Mouse (Mus musculus) intestine, embryonic 16.5 days (tissue): ENCODE results near the gene Hist1h2bk. TPM values are rescaled to one million over a fixed set of nuclear protein-coding genes. Genes with fewer than 3 reads are reported as not detected.

ENCODE experiments used
- ATAC-seq: fragments of 200-750 bp; cut with Nextera tagmentation; 2 replicates; pipeline ENCODE4 v1.8.0; 2017; ENCODE audit warnings: moderate TSS enrichment, moderate library complexity
- H3K27ac ChIP-seq: fragments of 300-500 bp; sonication (generic); 2 replicates; pipeline ENCODE4 v1.5.1; 2014; ENCODE audit warnings: mild to moderate bottlenecking, low read length
- H3K27me3 ChIP-seq: fragments of 300-500 bp; sonication (generic); replicated peaks from 2 replicates; pipeline ENCODE4 v1.6.1; 2014; ENCODE audit warnings: low read length, control low read depth, mixed read lengths; ENCODE audit not compliant: control insufficient read depth, insufficient read depth
- H3K36me3 ChIP-seq: fragments of 300-500 bp; sonication (generic); 2 replicates; pipeline ENCODE4 v1.6.1; 2014; ENCODE audit warnings: low read length, control low read depth; ENCODE audit not compliant: control insufficient read depth, insufficient read depth
- H3K4me1 ChIP-seq: fragments of 300-500 bp; sonication (generic); 2 replicates; pipeline ENCODE4 v1.6.1; 2014; ENCODE audit warnings: low read length, control low read depth, mixed read lengths; ENCODE audit not compliant: control insufficient read depth, insufficient read depth
- H3K4me2 ChIP-seq: fragments of 300-500 bp; sonication (generic); 2 replicates; pipeline ENCODE4 v1.6.1; 2014; ENCODE audit warnings: low read depth, low read length, control low read depth
- H3K4me3 ChIP-seq: fragments of 300-500 bp; sonication (generic); 2 replicates; pipeline ENCODE4 v1.5.1; 2014; ENCODE audit warnings: mild to moderate bottlenecking, low read length
- H3K9ac ChIP-seq: fragments of 300-500 bp; sonication (generic); 2 replicates; pipeline ENCODE4 v1.6.1; 2014; ENCODE audit warnings: low read depth, low read length
- H3K9me3 ChIP-seq: fragments of 300-500 bp; sonication (generic); 2 replicates; pipeline ENCODE4 v1.6.1; 2016; ENCODE audit warnings: low read length, control low read depth; ENCODE audit not compliant: control insufficient read depth
- WGBS: fragments of 180-500 bp; shearing (Covaris S2); extraction: QIAGEN DNeasy Blood & Tissue Kit; methylation state at CpG from one replicate; pipeline ENCODE4 v1.1.7; 2014; 5-methylcytosine and 5-hydroxymethylcytosine counted together
- polyA plus RNA-seq: library from polyadenylated mRNA; unstranded; fragments of >200 nt; fragmentation: Nextera tagmentation; extraction: Ambion mirVana; gene quantifications from 2 replicates; pipeline ENCODE4 v1.2.1, GENCODE M21; 2015

Hist1h2bk gene
- polyA plus RNA-seq, 1 experiment from 2014 or later = 1.8 TPM

DNA sequence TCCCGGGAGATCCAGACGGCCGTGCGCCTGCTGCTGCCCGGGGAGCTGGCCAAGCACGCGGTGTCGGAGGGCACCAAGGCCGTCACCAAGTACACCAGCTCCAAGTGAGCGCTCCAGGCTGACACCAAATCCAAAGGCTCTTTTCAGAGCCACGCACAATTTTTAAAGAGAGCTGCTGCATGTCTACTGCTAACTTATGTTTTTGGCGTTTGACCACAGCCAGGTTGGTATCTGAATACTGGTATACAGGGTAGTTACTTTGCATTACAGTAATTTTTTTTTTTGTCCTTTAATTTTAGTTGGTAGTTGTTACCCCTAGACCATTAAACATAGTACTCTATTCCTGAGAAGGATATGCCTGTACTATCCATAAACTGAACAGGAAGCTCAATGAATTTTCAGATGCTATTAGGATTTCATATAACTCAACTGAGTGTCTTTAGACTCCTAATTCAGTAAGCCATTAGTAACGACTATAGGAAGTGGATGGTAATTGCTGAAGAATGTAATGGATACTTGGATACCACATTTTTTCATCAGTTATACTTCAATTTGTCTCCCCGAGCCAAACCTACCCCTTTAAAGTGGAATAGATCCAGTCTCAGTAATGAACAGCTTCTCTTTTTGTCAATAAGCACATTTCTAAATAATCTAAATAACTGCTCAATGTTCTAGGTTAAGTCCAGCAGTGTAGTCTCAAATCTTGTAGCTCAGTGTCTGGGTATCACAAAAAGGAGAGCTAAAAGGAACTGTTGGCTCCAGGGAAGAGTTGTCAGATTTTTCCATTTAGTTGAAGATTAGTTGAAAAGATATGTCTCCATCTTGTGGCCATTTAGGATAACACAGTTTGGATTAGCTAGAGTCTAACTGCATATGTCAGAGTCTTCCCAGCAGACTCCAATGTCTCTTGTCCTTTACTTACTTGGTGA, 8.1 kb downstream of the Hist1h2bk start:
- peak overlapping the region; percentile 51; the same call in 1 of the 2 replicates for H3K9ac ChIP-seq
- under 1% methylated on average over 9 of the region's 14 CpGs for WGBS
- no peaks in the 10 kb centered on the region for H3K9me3 ChIP-seq
- H3K27me3 ChIP-seq = no peaks in the 10 kb centered on the region
- peak overlapping the region; percentile 45 for H3K4me3 ChIP-seq
- no peaks in the 10 kb centered on the region for H3K36me3 ChIP-seq
- H3K4me1 ChIP-seq = peaks cover 14% of the 10 kb centered on the region
- H3K27ac ChIP-seq = peak overlapping the region; percentile 57
- H3K4me2 ChIP-seq = peak overlapping the region; percentile 64
- ATAC-seq = peak; percentile 10

DNA sequence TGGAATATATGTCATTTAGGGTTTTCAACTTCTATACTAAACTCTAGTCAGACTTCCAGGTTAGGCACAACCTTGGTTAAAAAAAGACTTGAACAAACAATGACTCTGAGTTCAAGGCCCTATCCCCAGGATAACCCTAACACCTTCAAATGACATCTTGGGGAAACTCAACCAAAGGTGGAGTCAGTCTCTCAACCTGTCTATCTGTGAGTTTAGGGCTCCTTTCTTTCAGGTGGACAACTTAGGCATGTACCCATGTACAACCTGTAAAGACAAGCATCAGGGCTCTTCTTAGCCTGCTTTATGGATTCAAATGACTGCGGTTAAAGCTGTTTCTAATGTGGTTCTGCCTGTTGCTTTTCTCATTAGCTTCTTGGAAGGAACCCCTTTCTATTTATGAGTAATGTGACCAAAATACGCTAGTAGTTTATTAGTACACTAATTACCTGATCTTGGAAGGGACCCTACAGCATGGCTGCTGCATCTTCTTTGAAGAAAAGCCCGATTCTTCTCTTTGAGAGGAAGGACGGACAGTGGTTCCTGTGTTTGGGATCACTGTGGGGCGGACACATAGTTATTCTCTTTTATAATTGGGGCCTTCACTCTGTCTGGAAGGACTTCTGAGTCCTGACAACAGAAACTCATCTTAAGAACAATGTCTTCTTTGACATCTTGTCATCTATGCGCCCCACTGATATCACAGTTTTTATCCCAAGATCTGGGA, 8.9 kb downstream of the Hist1h2bk start:
- ATAC-seq = no peak
- Histone ChIP-seq H3K9me3 (no peaks in the 10 kb centered on the region), H3K4me1 (peaks cover 14% of the 10 kb centered on the region), H3K27me3 (no peaks in the 10 kb centered on the region), H3K36me3 (no peaks in the 10 kb centered on the region), H3K27ac (no peak overlapping the region), H3K4me3 (no peak overlapping the region), H3K9ac (no peak overlapping the region), H3K4me2 (no peak overlapping the region)
- 88% methylated on average over 6 of the region's 6 CpGs for WGBS

DNA sequence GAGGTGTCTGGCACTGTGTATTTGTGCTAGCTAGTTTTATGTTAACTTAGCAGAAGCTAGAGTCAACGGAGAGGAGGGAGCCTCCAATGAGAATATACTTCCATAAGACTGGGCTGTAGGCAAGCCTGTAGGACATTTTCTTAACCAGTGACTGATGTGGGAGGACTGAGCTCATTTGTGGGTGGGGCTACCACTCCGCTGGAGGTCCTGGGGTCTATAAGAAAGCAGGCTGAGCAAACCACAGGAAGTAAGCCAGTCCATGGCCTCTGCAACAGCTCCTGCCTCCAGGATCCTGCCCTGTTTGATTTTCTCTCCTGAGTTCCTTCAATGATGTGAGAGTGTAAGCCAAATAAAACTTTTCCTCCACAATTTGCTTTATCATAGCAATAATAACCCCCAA, 9.6 kb downstream of the Hist1h2bk start:
- 60% methylated on average over 2 of the region's 2 CpGs for WGBS
- no peak overlapping the region for H3K4me2 ChIP-seq

DNA sequence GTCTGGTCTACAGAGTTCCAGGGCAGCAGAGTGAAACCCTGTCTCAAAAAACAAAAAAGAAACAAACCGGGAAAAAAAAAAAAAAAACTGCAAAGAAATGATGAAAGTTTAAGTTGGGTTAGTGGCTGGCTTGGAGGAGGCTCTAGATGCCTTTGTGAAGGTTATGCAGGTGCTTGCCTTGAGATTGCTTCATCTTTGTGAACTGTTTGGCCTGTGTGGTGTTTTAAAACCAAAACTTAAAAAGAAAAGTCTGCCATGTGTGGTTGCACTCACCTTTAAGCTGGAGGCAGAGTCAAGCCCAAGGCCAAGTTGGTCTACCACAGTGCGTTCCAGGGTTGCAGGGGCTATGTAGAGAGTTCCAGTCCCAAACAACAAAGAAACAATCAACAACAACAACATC, 13.4 kb downstream of the Hist1h2bk start:
- WGBS = 83% methylated on average over 2 of the region's 2 CpGs
- ATAC-seq = no peak
- no peaks in the 10 kb centered on the region for H3K36me3 ChIP-seq
- no peaks in the 10 kb centered on the region for H3K9me3 ChIP-seq
- H3K27me3 ChIP-seq = no peaks in the 10 kb centered on the region
- H3K27ac ChIP-seq = no peak overlapping the region
- H3K4me3 ChIP-seq = no peak overlapping the region
- no peak overlapping the region for H3K4me2 ChIP-seq
- no peak overlapping the region for H3K9ac ChIP-seq
- peaks cover 5% of the 10 kb centered on the region; the same call in 1 of the 2 replicates for H3K4me1 ChIP-seq

More for the DNA sequence above, 9.6 kb downstream of the Hist1h2bk start:
- ATAC-seq = no peak
- Histone ChIP-seq H3K9me3 (no peaks in the 10 kb centered on the region), H3K4me3 (no peak overlapping the region), H3K4me1 (peaks cover 11% of the 10 kb centered on the region), H3K9ac (no peak overlapping the region), H3K27ac (no peak overlapping the region), H3K36me3 (no peaks in the 10 kb centered on the region), H3K27me3 (no peaks in the 10 kb centered on the region)

DNA sequence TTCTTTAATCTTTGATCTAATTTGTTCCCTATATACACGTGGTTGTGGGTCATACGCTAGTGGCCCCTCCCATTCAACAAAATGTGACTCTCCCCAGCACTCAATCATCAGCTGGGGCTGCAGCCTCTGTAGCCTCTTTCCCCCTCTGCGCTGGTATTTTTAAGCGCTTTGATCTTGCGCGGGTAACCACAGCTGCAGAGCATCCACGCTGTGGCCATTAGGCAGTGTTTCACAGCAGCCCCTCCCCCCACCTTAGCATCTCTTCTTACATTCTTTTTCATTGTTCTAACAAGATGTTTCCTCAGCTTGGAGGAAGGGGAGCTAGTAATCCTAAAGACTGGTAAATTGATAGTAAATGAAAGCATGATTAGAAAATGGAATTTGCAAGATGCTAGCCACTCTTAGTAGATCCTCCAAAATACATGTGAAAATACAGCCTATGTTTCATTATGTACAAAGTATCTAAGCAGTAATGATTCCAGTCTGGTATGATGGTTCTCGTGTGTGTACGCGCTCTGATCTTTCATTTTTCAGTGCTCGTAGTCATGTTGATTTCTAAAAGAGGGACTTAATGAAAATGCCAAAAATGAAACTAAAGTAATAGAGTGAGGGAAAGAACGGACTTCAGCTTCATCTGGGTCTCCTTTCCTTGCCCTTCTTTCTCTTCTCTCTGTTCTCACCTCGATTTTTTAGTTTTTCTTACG, 14.2 kb downstream of the Hist1h2bk start:
- WGBS = 1% methylated on average over 14 of the region's 14 CpGs
- no peaks in the 10 kb centered on the region for H3K9me3 ChIP-seq

DNA sequence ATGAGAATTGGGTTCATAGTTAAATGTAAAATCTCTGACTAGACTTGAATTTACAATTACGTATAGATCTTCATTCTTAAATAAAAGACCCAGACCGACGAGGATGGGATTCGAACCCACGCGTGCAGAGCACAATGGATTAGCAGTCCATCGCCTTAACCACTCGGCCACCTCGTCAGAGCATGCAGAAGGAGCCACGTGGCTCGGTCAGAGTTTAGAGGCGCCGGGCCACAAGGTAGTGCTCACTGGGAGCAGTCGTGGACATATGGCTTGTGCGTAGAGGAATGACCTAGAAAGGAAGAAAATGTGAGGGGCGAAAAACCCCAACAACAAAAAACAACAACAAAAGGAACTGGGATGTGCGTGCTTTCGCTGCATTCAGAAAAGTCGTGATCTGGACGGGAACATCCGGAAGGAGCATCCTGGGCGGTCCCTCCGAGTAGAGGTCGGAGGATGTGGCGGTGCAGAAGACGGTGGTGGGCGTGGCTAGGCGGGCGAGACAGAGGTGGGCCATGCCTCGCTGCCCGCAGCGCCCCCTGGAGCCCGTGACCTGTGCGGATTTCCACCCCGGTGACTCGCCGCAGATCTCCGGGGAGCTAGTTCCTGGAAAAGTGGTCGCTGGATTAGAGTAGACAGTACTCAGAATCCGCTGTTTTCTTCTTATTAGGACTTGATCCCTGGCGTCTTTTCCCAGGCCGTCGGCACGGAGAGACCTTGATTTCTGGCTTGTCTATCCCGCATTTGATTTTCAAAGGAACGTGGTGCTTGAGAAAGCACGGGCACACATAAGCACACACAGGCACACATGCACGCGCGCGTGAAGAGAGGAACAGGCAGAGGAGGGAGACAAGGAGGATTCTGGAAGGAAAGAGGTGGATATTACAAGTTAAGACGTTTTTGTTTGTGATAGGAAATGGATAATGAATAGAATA, 15.2 kb downstream of the Hist1h2bk start:
- H3K9ac ChIP-seq = peak overlapping the region; percentile 73
- peak overlapping the region; percentile 58 for H3K4me3 ChIP-seq
- ATAC-seq = peak; percentile 98
- H3K27me3 ChIP-seq = no peaks in the 10 kb centered on the region
- H3K4me1 ChIP-seq = 0 out of 2 replicates have a peak, but pooled peaks cover 2% of the 10 kb centered on the region
- peak overlapping the region; percentile 56 for H3K4me2 ChIP-seq
- peak overlapping the region; percentile 86 for H3K27ac ChIP-seq
- no peaks in the 10 kb centered on the region for H3K9me3 ChIP-seq
- no peaks in the 10 kb centered on the region for H3K36me3 ChIP-seq
- under 1% methylated on average over 52 of the region's 52 CpGs for WGBS

More for the DNA sequence above, 14.2 kb downstream of the Hist1h2bk start:
- no peaks in the 10 kb centered on the region for H3K27me3 ChIP-seq
- H3K36me3 ChIP-seq = no peaks in the 10 kb centered on the region
- ATAC-seq = no peak
- peak overlapping the region; percentile 58 for H3K4me3 ChIP-seq
- 0 out of 2 replicates have a peak, but pooled peaks cover 2% of the 10 kb centered on the region for H3K4me1 ChIP-seq
- H3K9ac ChIP-seq = peak overlapping the region; percentile 51
- H3K27ac ChIP-seq = peak overlapping the region; percentile 86
- peak overlapping the region; percentile 56 for H3K4me2 ChIP-seq

DNA sequence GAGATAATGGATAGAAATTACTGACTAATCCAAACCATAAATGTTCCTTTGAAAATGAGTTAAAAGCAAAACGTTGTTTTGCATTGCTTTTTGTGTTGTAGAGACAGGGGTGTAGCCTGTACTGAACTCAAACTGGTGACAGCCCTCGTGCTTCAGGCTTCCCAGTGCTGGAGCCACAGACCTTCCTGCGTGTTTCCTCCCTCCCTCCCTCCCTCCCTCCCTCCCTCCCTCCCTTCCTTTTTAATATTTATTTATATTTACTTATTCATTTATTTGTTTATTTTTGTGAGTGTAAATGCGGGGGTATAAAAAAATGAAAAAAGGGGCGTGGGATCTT, 15.8 kb downstream of the Hist1h2bk start:
- peak overlapping the region; percentile 86 for H3K27ac ChIP-seq
- no peaks in the 10 kb centered on the region for H3K9me3 ChIP-seq
- H3K4me2 ChIP-seq = peak overlapping the region; percentile 56
- 0 out of 2 replicates have a peak, but pooled peaks have one; percentile 22 for ATAC-seq
- H3K4me3 ChIP-seq = peak overlapping the region; percentile 58
- 0 out of 2 replicates have a peak, but pooled peaks cover 2% of the 10 kb centered on the region for H3K4me1 ChIP-seq
- H3K36me3 ChIP-seq = no peaks in the 10 kb centered on the region
- peak overlapping the region; percentile 73 for H3K9ac ChIP-seq
- 13% methylated on average over 5 of the region's 5 CpGs for WGBS
- H3K27me3 ChIP-seq = no peaks in the 10 kb centered on the region

DNA sequence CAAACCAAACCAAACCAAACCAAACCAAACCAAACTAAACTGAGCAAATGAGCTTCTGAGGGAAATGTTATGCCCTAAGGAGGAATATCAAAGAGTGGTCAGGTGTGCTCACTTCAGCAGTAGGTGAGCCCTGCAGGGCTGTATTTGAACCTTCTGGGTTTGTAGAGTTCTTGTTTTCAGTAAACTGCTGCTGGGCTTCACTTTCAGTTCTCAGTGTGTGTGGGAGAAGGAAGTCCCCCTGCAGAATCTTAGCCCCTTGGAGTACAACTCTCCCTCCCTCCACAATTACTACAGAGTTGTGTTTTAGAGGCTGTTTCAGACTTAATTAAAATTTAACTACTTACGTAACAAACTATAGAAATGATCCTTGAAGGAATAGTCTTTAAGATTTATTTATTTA, 18.1 kb downstream of the Hist1h2bk start:
- Histone ChIP-seq H3K4me3 (no peak overlapping the region), H3K9ac (no peak overlapping the region), H3K27ac (no peak overlapping the region), H3K9me3 (no peaks in the 10 kb centered on the region), H3K4me1 (0 out of 2 replicates have a peak, but pooled peaks cover 2% of the 10 kb centered on the region), H3K4me2 (no peak overlapping the region), H3K27me3 (no peaks in the 10 kb centered on the region), H3K36me3 (no peaks in the 10 kb centered on the region)
- ATAC-seq = no peak
- WGBS = 91% methylated on average over 1 of the region's 1 CpGs
